Mouse (Mus musculus): ENCODE results near the gene Mrpl27.

GRCm38 (mm10) chr11:94661344-94661743, 7.8 kb downstream of the Mrpl27 start:
- no peak for TF ChIP-seq CTCF (IDR thresholded peaks at IDR 0.05; ENCODE audit: control insufficient read depth, insufficient read depth, insufficient read length)
- TF ChIP-seq MAX (IDR thresholded peaks at IDR 0.05): no peak
